Mouse (Mus musculus) forebrain, embryonic 16.5 days (tissue): ENCODE measurements at regions not wholly inside any gene's neighbourhood (a gene's known extent, or its start where the extent isn't known, plus 50 kb on each side); places are given as distances from the start of the nearest gene placed in this dataset.
A peak's percentile ranks its signal among the peaks of the same experiment; 100 is the strongest.

Experiments
- ATAC-seq: fragments of 200-750 bp; cut with Nextera tagmentation; 2 replicates; pipeline ENCODE4 v1.8.0; 2017; ENCODE audit warnings: mild to moderate bottlenecking, moderate library complexity
- H3K27ac ChIP-seq: fragments of 300-500 bp; sonication (generic); 2 replicates; pipeline ENCODE4 v1.5.1; 2014; ENCODE audit warnings: low read length, control low read depth
- H3K27me3 ChIP-seq: fragments of 300-500 bp; sonication (generic); replicated peaks from 2 replicates; pipeline ENCODE4 v1.6.1; 2014; ENCODE audit warnings: low read length; ENCODE audit not compliant: control insufficient read depth, insufficient read depth
- H3K36me3 ChIP-seq: fragments of 300-500 bp; sonication (generic); 2 replicates; pipeline ENCODE4 v1.6.1; 2014; ENCODE audit not compliant: control insufficient read depth, insufficient read depth
- H3K4me1 ChIP-seq: fragments of 300-500 bp; sonication (generic); replicated peaks from 2 replicates; pipeline ENCODE4 v1.6.1; 2014; ENCODE audit warnings: low read length; ENCODE audit not compliant: control insufficient read depth, insufficient read depth
- H3K4me2 ChIP-seq: fragments of 300-500 bp; sonication (generic); 2 replicates; pipeline ENCODE4 v1.6.1; 2014; ENCODE audit warnings: mild to moderate bottlenecking, low read length, control low read depth
- H3K4me3 ChIP-seq: fragments of 300-500 bp; sonication (generic); replicated peaks from 2 replicates; pipeline ENCODE4 v1.5.1; 2014; ENCODE audit warnings: mild to moderate bottlenecking, low read length, control low read depth
- H3K9ac ChIP-seq: fragments of 300-500 bp; sonication (generic); replicated peaks from 2 replicates; pipeline ENCODE4 v1.6.1; 2014; ENCODE audit warnings: low read depth, low read length, control low read depth
- H3K9me3 ChIP-seq: fragments of 300-500 bp; sonication (generic); 2 replicates; pipeline ENCODE4 v1.6.1; 2016; ENCODE audit warnings: low read length; ENCODE audit not compliant: control insufficient read depth
- WGBS: fragments of 180-500 bp; shearing (Covaris S2); extraction: QIAGEN DNeasy Blood & Tissue Kit; methylation state at CpG from one replicate; pipeline ENCODE4 v1.1.7; 2014; 5-methylcytosine and 5-hydroxymethylcytosine counted together

GRCm38 (mm10) chr8:37345051-37345450, 351.6 kb downstream of the AI429214 start:
- Histone ChIP-seq H3K27me3 (no peaks in the 10 kb centered on the region; the same call in 1 of the 2 replicates), H3K9me3 (no peaks in the 10 kb centered on the region), H3K9ac (no peak overlapping the region), H3K4me2 (no peak overlapping the region), H3K36me3 (no peaks in the 10 kb centered on the region), H3K4me3 (no peak overlapping the region), H3K27ac (no peak overlapping the region), H3K4me1 (0 out of 2 replicates have a peak, but pooled peaks cover 2% of the 10 kb centered on the region)
- no peak for ATAC-seq
- WGBS: 42% methylated on average over 3 of the region's 3 CpGs

GRCm38 (mm10) chr8:37347149-37347548, 353.7 kb downstream of the AI429214 start:
- Histone ChIP-seq H3K4me3 (no peak overlapping the region), H3K27me3 (no peaks in the 10 kb centered on the region; the same call in 1 of the 2 replicates), H3K4me2 (no peak overlapping the region), H3K27ac (no peak overlapping the region), H3K4me1 (0 out of 2 replicates have a peak, but pooled peaks cover 2% of the 10 kb centered on the region), H3K9ac (no peak overlapping the region), H3K36me3 (no peaks in the 10 kb centered on the region), H3K9me3 (no peaks in the 10 kb centered on the region)
- peak; percentile 65; the same call in 1 of the 2 replicates for ATAC-seq
- 50% methylated on average over 6 of the region's 6 CpGs for WGBS
